Mouse (Mus musculus): ENCODE data around the gene Sec24a. TPM values are rescaled to one million over a fixed set of nuclear protein-coding genes. Genes with fewer than 3 reads are reported as not detected.

Sec24a gene
- polyA plus RNA-seq, 1 experiment, result 6.9 TPM

GRCm38 (mm10) chr11:51648566-51648965 is 114.9 kb downstream of the Sec24a start:
- TF ChIP-seq MAX (IDR thresholded peaks at IDR 0.05; ENCODE audit: low read depth) (no peak), MYOG (IDR thresholded peaks at IDR 0.05; ENCODE audit: control insufficient read depth in 1 of 3, insufficient read depth in 1 of 3, insufficient read length in 2 of 3, low read depth in 2 of 3) (peak; percentile 60 to 88 (median 84)), USF1 (IDR thresholded peaks at IDR 0.05; ENCODE audit: low read depth) (no peak), E2F4 (IDR thresholded peaks at IDR 0.05; ENCODE audit: insufficient read depth) (no peak), TCF3 (IDR thresholded peaks at IDR 0.05; ENCODE audit: insufficient read length, low read depth) (peak; percentile 22), POLR2A (IDR thresholded peaks at IDR 0.05; ENCODE audit: insufficient read length, low read depth) (no peak), TCF12 (IDR thresholded peaks at IDR 0.05; ENCODE audit: insufficient read depth, poor library complexity, severe bottlenecking) (peak; percentile 37), MYOD1 (IDR thresholded peaks at IDR 0.05; ENCODE audit: control insufficient read depth in 1 of 3, insufficient read length in 2 of 3, low read depth in 2 of 3) (peak; percentile 46 to 66 (median 58)), POLR2AphosphoS2 (IDR thresholded peaks at IDR 0.05; ENCODE audit: insufficient read length, low read depth) (no peak), CEBPB (IDR thresholded peaks at IDR 0.05; ENCODE audit: insufficient read depth, poor library complexity, severe bottlenecking) (no peak), SRF (IDR thresholded peaks at IDR 0.05; ENCODE audit: control insufficient read depth, insufficient read length, low read depth) (no peak)
- Histone ChIP-seq H3K27me3 (ENCODE audit: control insufficient read depth, insufficient read depth, insufficient read length) (no peaks in the 10 kb centered on the region), H3K36me3 (ENCODE audit: control insufficient read depth, insufficient read depth) (peaks cover 3% of the 10 kb centered on the region), H3K4me2 (ENCODE audit: low read depth) (peak overlapping the region; percentile 90), H3K4me3 (peak overlapping the region; percentile 54), H3K79me2 (ENCODE audit: control insufficient read depth, insufficient read depth) (no peaks in the 10 kb centered on the region), H3ac (ENCODE audit: control insufficient read depth, insufficient read length) (no peak overlapping the region)

- H3ac ChIP-seq (ENCODE audit: control insufficient read depth, insufficient read length), result no peak overlapping the region
- H3K36me3 ChIP-seq (ENCODE audit: control insufficient read depth, insufficient read depth), result peaks cover 3% of the 10 kb centered on the region
- peak overlapping the region; percentile 21 for H3K4me2 ChIP-seq (ENCODE audit: low read depth)
- H3K27me3 ChIP-seq (ENCODE audit: control insufficient read depth, insufficient read depth, insufficient read length), result no peaks in the 10 kb centered on the region
- H3K4me3 ChIP-seq, result no peak overlapping the region
- no peaks in the 10 kb centered on the region for H3K79me2 ChIP-seq (ENCODE audit: control insufficient read depth, insufficient read depth)
- peak in 2 of 3 experiments; percentile 75 to 84 for TF ChIP-seq MYOG (IDR thresholded peaks at IDR 0.05; ENCODE audit: control insufficient read depth in 1 of 3, insufficient read depth in 1 of 3, insufficient read length in 2 of 3, low read depth in 2 of 3)
- TF ChIP-seq USF1 (IDR thresholded peaks at IDR 0.05; ENCODE audit: low read depth), result no peak
- peak; percentile 48 for TF ChIP-seq TCF3 (IDR thresholded peaks at IDR 0.05; ENCODE audit: insufficient read length, low read depth)
- TF ChIP-seq MYOD1 (IDR thresholded peaks at IDR 0.05; ENCODE audit: control insufficient read depth in 1 of 3, insufficient read length in 2 of 3, low read depth in 2 of 3), result peak in 2 of 3 experiments; percentile 78 to 91
- peak; percentile 26 for TF ChIP-seq TCF12 (IDR thresholded peaks at IDR 0.05; ENCODE audit: insufficient read depth, poor library complexity, severe bottlenecking)
- no peak for TF ChIP-seq POLR2A (IDR thresholded peaks at IDR 0.05; ENCODE audit: insufficient read length, low read depth)
- no peak for TF ChIP-seq SRF (IDR thresholded peaks at IDR 0.05; ENCODE audit: control insufficient read depth, insufficient read length, low read depth)
- TF ChIP-seq MAX (IDR thresholded peaks at IDR 0.05; ENCODE audit: low read depth), result no peak
- TF ChIP-seq POLR2AphosphoS2 (IDR thresholded peaks at IDR 0.05; ENCODE audit: insufficient read length, low read depth), result no peak
- TF ChIP-seq CEBPB (IDR thresholded peaks at IDR 0.05; ENCODE audit: insufficient read depth, poor library complexity, severe bottlenecking), result no peak
- TF ChIP-seq E2F4 (IDR thresholded peaks at IDR 0.05; ENCODE audit: insufficient read depth), result no peak
- no peak for TF ChIP-seq REST (IDR thresholded peaks at IDR 0.05; ENCODE audit: insufficient read depth, insufficient read length)
These were observed 116.4 kb downstream of the Sec24a start for GRCm38 (mm10) chr11:51646751-51647667.

GRCm38 (mm10) chr11:51646245-51646644 is 117.2 kb downstream of the Sec24a start:
- peaks cover 3% of the 10 kb centered on the region for H3K36me3 ChIP-seq (ENCODE audit: control insufficient read depth, insufficient read depth)
- no peaks in the 10 kb centered on the region for H3K79me2 ChIP-seq (ENCODE audit: control insufficient read depth, insufficient read depth)
- H3K27me3 ChIP-seq (ENCODE audit: control insufficient read depth, insufficient read depth, insufficient read length), result no peaks in the 10 kb centered on the region
- TF ChIP-seq TCF3 (IDR thresholded peaks at IDR 0.05; ENCODE audit: insufficient read length, low read depth) (no peak), POLR2A (IDR thresholded peaks at IDR 0.05; ENCODE audit: insufficient read length, low read depth) (no peak), MYOG (IDR thresholded peaks at IDR 0.05; ENCODE audit: control insufficient read depth in 1 of 3, insufficient read depth in 1 of 3, insufficient read length in 2 of 3, low read depth in 2 of 3) (no peak), MAX (IDR thresholded peaks at IDR 0.05; ENCODE audit: low read depth) (no peak), REST (IDR thresholded peaks at IDR 0.05; ENCODE audit: insufficient read depth, insufficient read length) (no peak)
- no peak overlapping the region for H3K4me3 ChIP-seq
- no peak overlapping the region for H3ac ChIP-seq (ENCODE audit: control insufficient read depth, insufficient read length)
- H3K4me2 ChIP-seq (ENCODE audit: low read depth), result no peak overlapping the region

- H3K4me2 ChIP-seq (ENCODE audit: low read depth), result no peak overlapping the region
- no peaks in the 10 kb centered on the region for H3K27me3 ChIP-seq (ENCODE audit: control insufficient read depth, insufficient read depth, insufficient read length)
- no peak overlapping the region for H3K4me3 ChIP-seq
- peaks cover 3% of the 10 kb centered on the region for H3K36me3 ChIP-seq (ENCODE audit: control insufficient read depth, insufficient read depth)
- TF ChIP-seq MAX (IDR thresholded peaks at IDR 0.05; ENCODE audit: low read depth) (no peak), E2F4 (IDR thresholded peaks at IDR 0.05; ENCODE audit: insufficient read depth) (no peak)
- no peaks in the 10 kb centered on the region for H3K79me2 ChIP-seq (ENCODE audit: control insufficient read depth, insufficient read depth)
- H3ac ChIP-seq (ENCODE audit: control insufficient read depth, insufficient read length), result no peak overlapping the region
These were observed 118.1 kb downstream of the Sec24a start for GRCm38 (mm10) chr11:51645293-51645692.

GRCm38 (mm10) chr11:51644217-51644616 is 119.2 kb downstream of the Sec24a start:
- peaks cover 3% of the 10 kb centered on the region for H3K36me3 ChIP-seq (ENCODE audit: control insufficient read depth, insufficient read depth)
- H3K4me3 ChIP-seq, result no peak overlapping the region
- TF ChIP-seq E2F4 (IDR thresholded peaks at IDR 0.05; ENCODE audit: insufficient read depth) (no peak), REST (IDR thresholded peaks at IDR 0.05; ENCODE audit: insufficient read depth, insufficient read length) (no peak), MYOD1 (IDR thresholded peaks at IDR 0.05; ENCODE audit: control insufficient read depth in 1 of 3, insufficient read length in 2 of 3, low read depth in 2 of 3) (no peak), TCF12 (IDR thresholded peaks at IDR 0.05; ENCODE audit: insufficient read depth, poor library complexity, severe bottlenecking) (no peak), POLR2AphosphoS2 (IDR thresholded peaks at IDR 0.05; ENCODE audit: insufficient read length, low read depth) (no peak), MAX (IDR thresholded peaks at IDR 0.05; ENCODE audit: low read depth) (no peak), CEBPB (IDR thresholded peaks at IDR 0.05; ENCODE audit: insufficient read depth, poor library complexity, severe bottlenecking) (no peak), SRF (IDR thresholded peaks at IDR 0.05; ENCODE audit: control insufficient read depth, insufficient read length, low read depth) (no peak), MYOG (IDR thresholded peaks at IDR 0.05; ENCODE audit: control insufficient read depth in 1 of 3, insufficient read depth in 1 of 3, insufficient read length in 2 of 3, low read depth in 2 of 3) (no peak), POLR2A (IDR thresholded peaks at IDR 0.05; ENCODE audit: insufficient read length, low read depth) (no peak), USF1 (IDR thresholded peaks at IDR 0.05; ENCODE audit: low read depth) (no peak), TCF3 (IDR thresholded peaks at IDR 0.05; ENCODE audit: insufficient read length, low read depth) (no peak)
- H3K4me2 ChIP-seq (ENCODE audit: low read depth), result no peak overlapping the region
- no peaks in the 10 kb centered on the region for H3K79me2 ChIP-seq (ENCODE audit: control insufficient read depth, insufficient read depth)
- H3K27me3 ChIP-seq (ENCODE audit: control insufficient read depth, insufficient read depth, insufficient read length), result no peaks in the 10 kb centered on the region
- no peak overlapping the region for H3ac ChIP-seq (ENCODE audit: control insufficient read depth, insufficient read length)
